Mouse (Mus musculus) megakaryocyte progenitor cell, adult 5-6 weeks (primary cell): ENCODE measurements around the gene Rtn1. TPM values are rescaled to one million over a fixed set of nuclear protein-coding genes. Genes with fewer than 3 reads are reported as not detected.
"Not testable (repeated sequence)": the region's sequence is repeated elsewhere in the genome, so short reads cannot be mapped to it uniquely, and the experiment has no call there.

Experiments used
- ATAC-seq: replicated peaks from 2 replicates; pipeline ENCODE4 v1.8.0; 2016; ENCODE audit warnings: mild to moderate bottlenecking, moderate TSS enrichment, inconsistent platforms; ENCODE audit not compliant: poor library complexity
- total RNA-seq, 2 experiments: library from RNA; stranded (forward) in 1 of 2; stranded (reverse) in 1 of 2; fragments of 157-497, 149-512 nt in 1 of 2; fragments of 200-1000 nt in 1 of 2; gene quantifications; 2 replicates each; pipeline versions ENCODE4 v1.2.3 to v1.2.4; 2015 to 2017

Gene Rtn1
- total RNA-seq, 2 experiments from 2014 or later, result not detected

- ATAC-seq, result no peak
Measured at GRCm38 (mm10) chr12:72325025-72325424, 83.8 kb downstream of the Rtn1 start.

- no peak for ATAC-seq
Measured at GRCm38 (mm10) chr12:72324210-72324871, 84.5 kb downstream of the Rtn1 start.

GRCm38 (mm10) chr12:72323778-72324177, 85.1 kb downstream of the Rtn1 start:
- no peak for ATAC-seq

- ATAC-seq, result no peak
Measured at GRCm38 (mm10) chr12:72315732-72316465, 93.0 kb downstream of the Rtn1 start.

- no peak for ATAC-seq
Measured at GRCm38 (mm10) chr12:72310818-72311217, 98.0 kb downstream of the Rtn1 start.

GRCm38 (mm10) chr12:72308506-72308905, 100.3 kb downstream of the Rtn1 start:
- ATAC-seq, result no peak

- no peak for ATAC-seq
Measured at GRCm38 (mm10) chr12:72306281-72306680, 102.6 kb downstream of the Rtn1 start.

GRCm38 (mm10) chr12:72305421-72305820, 103.4 kb downstream of the Rtn1 start:
- no peak for ATAC-seq

- no peak for ATAC-seq
Measured at GRCm38 (mm10) chr12:72304985-72305384, 103.9 kb downstream of the Rtn1 start.

GRCm38 (mm10) chr12:72304347-72304688, 104.5 kb downstream of the Rtn1 start:
- ATAC-seq, result no peak

- ATAC-seq, result no peak
Measured at GRCm38 (mm10) chr12:72303624-72304346, 105.1 kb downstream of the Rtn1 start.

GRCm38 (mm10) chr12:72301431-72301830, 107.4 kb downstream of the Rtn1 start:
- no peak for ATAC-seq

- no peak for ATAC-seq
Measured at GRCm38 (mm10) chr12:72300971-72301370, 107.9 kb downstream of the Rtn1 start.

GRCm38 (mm10) chr12:72298222-72298621, 110.6 kb downstream of the Rtn1 start:
- no peak for ATAC-seq

- no peak for ATAC-seq
Measured at GRCm38 (mm10) chr12:72296552-72296951, 112.3 kb downstream of the Rtn1 start.

- ATAC-seq, result not testable (repeated sequence)
Measured at GRCm38 (mm10) chr12:72293185-72293584, 115.7 kb downstream of the Rtn1 start.

GRCm38 (mm10) chr12:72292566-72292965, 116.3 kb downstream of the Rtn1 start:
- no peak for ATAC-seq

GRCm38 (mm10) chr12:72291266-72291665, 117.6 kb downstream of the Rtn1 start:
- ATAC-seq, result no peak

GRCm38 (mm10) chr12:72288215-72288614, 120.6 kb downstream of the Rtn1 start:
- ATAC-seq, result no peak

- ATAC-seq, result no peak
Measured at GRCm38 (mm10) chr12:72287332-72288004, 121.4 kb downstream of the Rtn1 start.
